Mouse (Mus musculus): ENCODE results near the gene Pde6b. TPM values are rescaled to one million over a fixed set of nuclear protein-coding genes. Genes with fewer than 3 reads are reported as not detected.
A peak's percentile ranks its signal among the peaks of the same experiment; 100 is the strongest.

The Pde6b gene
- polyA plus RNA-seq, 1 experiment from 2014 or later, result 0.39 TPM

GRCm38 (mm10) chr5:108366328-108366983, 21.7 kb upstream of the Pde6b start:
- Histone ChIP-seq H3K4me1 (ENCODE audit: insufficient read depth, low read length) (peaks cover 26% of the 10 kb centered on the region), H3K9me3 (ENCODE audit: low read length) (no peaks in the 10 kb centered on the region), H3K27ac (ENCODE audit: low read length) (no peak overlapping the region), H3K4me3 (ENCODE audit: low read length) (peak overlapping the region; percentile 60), H3K9ac (replicated peaks; ENCODE audit: low read length) (peak overlapping the region; percentile 56), H3K4me2 (replicated peaks; ENCODE audit: low read depth, low read length) (peak overlapping the region; percentile 95), H3K36me3 (ENCODE audit: insufficient read depth, low read length) (no peaks in the 10 kb centered on the region), H3K27me3 (ENCODE audit: insufficient read depth, low read length) (peaks cover 88% of the 10 kb centered on the region)
- 2% methylated on average over 60 of the region's 60 CpGs for WGBS
- peak; percentile 26 for ATAC-seq (ENCODE audit: low FRiP score, low TSS enrichment)

- peak; percentile 67 for ATAC-seq (ENCODE audit: low FRiP score, low TSS enrichment)
- Histone ChIP-seq H3K9me3 (ENCODE audit: low read length) (no peaks in the 10 kb centered on the region), H3K4me2 (replicated peaks; ENCODE audit: low read depth, low read length) (peak overlapping the region; percentile 95), H3K4me1 (ENCODE audit: insufficient read depth, low read length) (peaks cover 26% of the 10 kb centered on the region), H3K9ac (replicated peaks; ENCODE audit: low read length) (peak overlapping the region; percentile 56), H3K4me3 (ENCODE audit: low read length) (peak overlapping the region; percentile 60), H3K36me3 (ENCODE audit: insufficient read depth, low read length) (no peaks in the 10 kb centered on the region), H3K27me3 (ENCODE audit: insufficient read depth, low read length) (peaks cover 96% of the 10 kb centered on the region), H3K27ac (ENCODE audit: low read length) (no peak overlapping the region)
- WGBS, result under 1% methylated on average over 68 of the region's 100 CpGs
These were observed 21.0 kb upstream of the Pde6b start for GRCm38 (mm10) chr5:108366984-108367841.

GRCm38 (mm10) chr5:108367871-108368332, 20.3 kb upstream of the Pde6b start, which contains the start of gene Gm42517:
TSS of gene Gm42517 (minus strand) at chr5:108367922.
- no peak for ATAC-seq (ENCODE audit: low FRiP score, low TSS enrichment)
- peaks cover 26% of the 10 kb centered on the region for H3K4me1 ChIP-seq (ENCODE audit: insufficient read depth, low read length)
- H3K4me3 ChIP-seq (ENCODE audit: low read length), result peak within 1 kb of the TSS; percentile 60
- H3K9me3 ChIP-seq (ENCODE audit: low read length), result no peaks in the 10 kb centered on the region
- peak within 1 kb of the TSS; percentile 56 for H3K9ac ChIP-seq (replicated peaks; ENCODE audit: low read length)
- peaks cover 94% of the 10 kb centered on the region for H3K27me3 ChIP-seq (ENCODE audit: insufficient read depth, low read length)
- 0% methylated on average over 7 of the region's 36 CpGs for WGBS
- no peaks in the 10 kb centered on the region for H3K36me3 ChIP-seq (ENCODE audit: insufficient read depth, low read length)
- no peak within 1 kb of the TSS for H3K27ac ChIP-seq (ENCODE audit: low read length)
- peak within 1 kb of the TSS; percentile 95 for H3K4me2 ChIP-seq (replicated peaks; ENCODE audit: low read depth, low read length)

GRCm38 (mm10) chr5:108368446-108368845, 19.7 kb upstream of the Pde6b start:
- Histone ChIP-seq H3K27me3 (ENCODE audit: insufficient read depth, low read length) (peaks cover 94% of the 10 kb centered on the region), H3K36me3 (ENCODE audit: insufficient read depth, low read length) (no peaks in the 10 kb centered on the region), H3K27ac (ENCODE audit: low read length) (no peak overlapping the region), H3K9ac (replicated peaks; ENCODE audit: low read length) (no peak overlapping the region), H3K9me3 (ENCODE audit: low read length) (no peaks in the 10 kb centered on the region), H3K4me1 (ENCODE audit: insufficient read depth, low read length) (peaks cover 26% of the 10 kb centered on the region), H3K4me3 (ENCODE audit: low read length) (peak overlapping the region; percentile 60), H3K4me2 (replicated peaks; ENCODE audit: low read depth, low read length) (peak overlapping the region; percentile 57)
- ATAC-seq (ENCODE audit: low FRiP score, low TSS enrichment), result peak; percentile 18; the same call in 1 of the 2 replicates
- 5% methylated on average over 6 of the region's 6 CpGs for WGBS

GRCm38 (mm10) chr5:108368851-108369621, 19.2 kb upstream of the Pde6b start:
- Histone ChIP-seq H3K4me3 (ENCODE audit: low read length) (peak overlapping the region; percentile 46), H3K4me2 (replicated peaks; ENCODE audit: low read depth, low read length) (peak overlapping the region; percentile 57), H3K9me3 (ENCODE audit: low read length) (no peaks in the 10 kb centered on the region), H3K27me3 (ENCODE audit: insufficient read depth, low read length) (peaks cover 92% of the 10 kb centered on the region), H3K4me1 (ENCODE audit: insufficient read depth, low read length) (peaks cover 26% of the 10 kb centered on the region), H3K36me3 (ENCODE audit: insufficient read depth, low read length) (no peaks in the 10 kb centered on the region), H3K27ac (ENCODE audit: low read length) (no peak overlapping the region), H3K9ac (replicated peaks; ENCODE audit: low read length) (no peak overlapping the region)
- WGBS, result under 1% methylated on average over 49 of the region's 49 CpGs
- ATAC-seq (ENCODE audit: low FRiP score, low TSS enrichment), result no peak

- Histone ChIP-seq H3K4me2 (replicated peaks; ENCODE audit: low read depth, low read length) (no peak overlapping the region), H3K27ac (ENCODE audit: low read length) (no peak overlapping the region), H3K27me3 (ENCODE audit: insufficient read depth, low read length) (peaks cover 84% of the 10 kb centered on the region), H3K4me1 (ENCODE audit: insufficient read depth, low read length) (peaks cover 26% of the 10 kb centered on the region), H3K9ac (replicated peaks; ENCODE audit: low read length) (no peak overlapping the region), H3K36me3 (ENCODE audit: insufficient read depth, low read length) (no peaks in the 10 kb centered on the region), H3K9me3 (ENCODE audit: low read length) (no peaks in the 10 kb centered on the region), H3K4me3 (ENCODE audit: low read length) (no peak overlapping the region)
- no peak for ATAC-seq (ENCODE audit: low FRiP score, low TSS enrichment)
- WGBS, result under 1% methylated on average over 6 of the region's 6 CpGs
These were observed 18.2 kb upstream of the Pde6b start for GRCm38 (mm10) chr5:108369964-108370363.

- 78% methylated on average over 5 of the region's 5 CpGs for WGBS
- Histone ChIP-seq H3K4me1 (ENCODE audit: insufficient read depth, low read length) (peaks cover 2% of the 10 kb centered on the region), H3K36me3 (ENCODE audit: insufficient read depth, low read length) (no peaks in the 10 kb centered on the region), H3K9me3 (ENCODE audit: low read length) (no peaks in the 10 kb centered on the region), H3K27ac (ENCODE audit: low read length) (no peak overlapping the region), H3K27me3 (ENCODE audit: insufficient read depth, low read length) (peaks cover 52% of the 10 kb centered on the region), H3K9ac (replicated peaks; ENCODE audit: low read length) (no peak overlapping the region), H3K4me2 (replicated peaks; ENCODE audit: low read depth, low read length) (no peak overlapping the region), H3K4me3 (ENCODE audit: low read length) (no peak overlapping the region)
- no peak for ATAC-seq (ENCODE audit: low FRiP score, low TSS enrichment)
These were observed 14.1 kb upstream of the Pde6b start for GRCm38 (mm10) chr5:108374079-108374478.

GRCm38 (mm10) chr5:108376059-108376458, 12.1 kb upstream of the Pde6b start:
- no peaks in the 10 kb centered on the region for H3K4me1 ChIP-seq (ENCODE audit: insufficient read depth, low read length)
- no peak overlapping the region for H3K4me2 ChIP-seq (replicated peaks; ENCODE audit: low read depth, low read length)
- H3K27ac ChIP-seq (ENCODE audit: low read length), result no peak overlapping the region
- 74% methylated on average over 1 of the region's 1 CpGs for WGBS
- H3K27me3 ChIP-seq (ENCODE audit: insufficient read depth, low read length), result peaks cover 32% of the 10 kb centered on the region
- no peak overlapping the region for H3K9ac ChIP-seq (replicated peaks; ENCODE audit: low read length)
- H3K9me3 ChIP-seq (ENCODE audit: low read length), result no peaks in the 10 kb centered on the region
- H3K4me3 ChIP-seq (ENCODE audit: low read length), result no peak overlapping the region
- H3K36me3 ChIP-seq (ENCODE audit: insufficient read depth, low read length), result no peaks in the 10 kb centered on the region
- no peak for ATAC-seq (ENCODE audit: low FRiP score, low TSS enrichment)

- no peak overlapping the region for H3K27ac ChIP-seq (ENCODE audit: low read length)
- no peaks in the 10 kb centered on the region for H3K36me3 ChIP-seq (ENCODE audit: insufficient read depth, low read length)
- no peak for ATAC-seq (ENCODE audit: low FRiP score, low TSS enrichment)
- H3K4me1 ChIP-seq (ENCODE audit: insufficient read depth, low read length), result no peaks in the 10 kb centered on the region
- no peak overlapping the region for H3K4me2 ChIP-seq (replicated peaks; ENCODE audit: low read depth, low read length)
- no peaks in the 10 kb centered on the region; the same call in 1 of the 2 replicates for H3K9me3 ChIP-seq (ENCODE audit: low read length)
- WGBS, result 84% methylated on average over 4 of the region's 4 CpGs
- H3K27me3 ChIP-seq (ENCODE audit: insufficient read depth, low read length), result peaks cover 15% of the 10 kb centered on the region
- H3K4me3 ChIP-seq (ENCODE audit: low read length), result no peak overlapping the region
- H3K9ac ChIP-seq (replicated peaks; ENCODE audit: low read length), result no peak overlapping the region
These were observed 9.8 kb upstream of the Pde6b start for GRCm38 (mm10) chr5:108378346-108378745.
